ENCODE assay signal across 8 mouse cellular contexts in genomic region chr19:5810103-5810839, GRCm38 (mm10). TPM values are rescaled to one million over a fixed set of nuclear protein-coding genes. Genes with fewer than 3 reads are reported as not detected.
DNase-seq lines count a peak whose midpoint lies in the region; ATAC-seq and TF ChIP-seq lines count a peak whose summit lies in the region.

No protein-coding gene starts in this region.

- H3K27me3 ChIP-seq in embryonic facial prominence, embryonic 11.5 days (ENCODE audit: control insufficient read depth, insufficient read depth, low read length) = no peaks in the 10 kb centered on the region
- no peaks in the 10 kb centered on the region for H3K27me3 ChIP-seq in hindbrain, embryonic 11.5 days (ENCODE audit: control insufficient read depth, insufficient read depth, low read length)
- H3K27me3 ChIP-seq in limb, embryonic 12.5 days = no peaks in the 10 kb centered on the region
- H3K27me3 ChIP-seq in midbrain, embryonic 14.5 days (ENCODE audit: control insufficient read depth, insufficient read depth, low read length) = no peaks in the 10 kb centered on the region

- TF ChIP-seq CTCF in left cerebral cortex, adult 2 months (IDR thresholded peaks at IDR 0.05) = no peak

- H3K27ac ChIP-seq in left cerebral cortex, adult 2 months = peak overlapping the region; percentile 99
- peak overlapping the region; percentile 25; the same call in 1 of the 2 replicates for H3K27ac ChIP-seq in embryonic facial prominence, embryonic 11.5 days (replicated peaks; ENCODE audit: low read depth, low read length)
- H3K27ac ChIP-seq in hindbrain, embryonic 11.5 days (ENCODE audit: low read depth, low read length) = peak overlapping the region; percentile 58
- peak overlapping the region; percentile 85 for H3K27ac ChIP-seq in limb, embryonic 12.5 days
- peak overlapping the region; percentile 92 for H3K27ac ChIP-seq in midbrain, embryonic 14.5 days (replicated peaks; ENCODE audit: low read depth, low read length)

- H3K9me3 ChIP-seq in embryonic facial prominence, embryonic 11.5 days (replicated peaks; ENCODE audit: control insufficient read depth, low read length) = no peaks in the 10 kb centered on the region
- no peaks in the 10 kb centered on the region for H3K9me3 ChIP-seq in hindbrain, embryonic 11.5 days (ENCODE audit: control insufficient read depth, low read length)
- no peaks in the 10 kb centered on the region for H3K9me3 ChIP-seq in limb, embryonic 12.5 days
- no peaks in the 10 kb centered on the region for H3K9me3 ChIP-seq in midbrain, embryonic 14.5 days (ENCODE audit: control insufficient read depth, low read length)

- H3K36me3 ChIP-seq in embryonic facial prominence, embryonic 11.5 days (replicated peaks; ENCODE audit: control insufficient read depth, insufficient read depth, low read depth, low read length) = no peaks in the 10 kb centered on the region
- no peaks in the 10 kb centered on the region for H3K36me3 ChIP-seq in hindbrain, embryonic 11.5 days (ENCODE audit: control insufficient read depth, insufficient read depth, low read length)
- no peaks in the 10 kb centered on the region for H3K36me3 ChIP-seq in limb, embryonic 12.5 days
- no peaks in the 10 kb centered on the region for H3K36me3 ChIP-seq in midbrain, embryonic 14.5 days (ENCODE audit: control insufficient read depth, insufficient read depth, low read length)

- DNase-seq in left cerebral cortex, adult 2 months (ENCODE audit: extremely low spot score in 1 of 2, low spot score in 2 of 2) = peak; percentile 36 to 69
- no peak for DNase-seq in left cerebral cortex, postnatal 4 days
- DNase-seq in embryonic facial prominence, embryonic 11.5 days (ENCODE audit: low spot score) = no peak
- DNase-seq in hindbrain, embryonic 11.5 days (ENCODE audit: low spot score) = peak; percentile 28
- DNase-seq in midbrain, embryonic 14.5 days = peak; percentile 32
- DNase-seq in thymus, postnatal 0 days (ENCODE audit: low spot score) = no peak

- no peak overlapping the region for H3K4me3 ChIP-seq in left cerebral cortex, adult 2 months
- no peak overlapping the region for H3K4me3 ChIP-seq in embryonic facial prominence, embryonic 11.5 days (ENCODE audit: low read depth, low read length)
- H3K4me3 ChIP-seq in hindbrain, embryonic 11.5 days (ENCODE audit: low read depth, low read length) = no peak overlapping the region
- no peak overlapping the region for H3K4me3 ChIP-seq in limb, embryonic 12.5 days (replicated peaks)
- H3K4me3 ChIP-seq in midbrain, embryonic 14.5 days (replicated peaks; ENCODE audit: low read depth, low read length) = no peak overlapping the region

- H3K9ac ChIP-seq in embryonic facial prominence, embryonic 11.5 days (replicated peaks; ENCODE audit: low read length) = peak overlapping the region; percentile 15
- H3K9ac ChIP-seq in hindbrain, embryonic 11.5 days (ENCODE audit: low read depth, low read length) = no peak overlapping the region
- peak overlapping the region; percentile 24; the same call in 1 of the 2 replicates for H3K9ac ChIP-seq in limb, embryonic 12.5 days (replicated peaks)
- no peak overlapping the region for H3K9ac ChIP-seq in midbrain, embryonic 14.5 days (replicated peaks; ENCODE audit: low read length)

- no peak for ATAC-seq in embryonic facial prominence, embryonic 11.5 days (replicated peaks; ENCODE audit: insufficient number of reproducible peaks, low FRiP score, low TSS enrichment, low read depth)
- no peak for ATAC-seq in hindbrain, embryonic 11.5 days (ENCODE audit: low FRiP score)
- 0 out of 2 replicates have a peak, but pooled peaks have one; percentile 28 for ATAC-seq in limb, embryonic 12.5 days (ENCODE audit: insufficient number of reproducible peaks, insufficient read depth, low FRiP score, low TSS enrichment, low read depth)
- ATAC-seq in midbrain, embryonic 14.5 days (ENCODE audit: low FRiP score, low TSS enrichment) = no peak
- no peak for ATAC-seq in erythroid progenitor cell, adult 5-6 weeks (replicated peaks; ENCODE audit: low FRiP score, poor library complexity, severe bottlenecking)

- WGBS in embryonic facial prominence, embryonic 11.5 days = 29% methylated on average over 11 of the region's 11 CpGs
- 49% methylated on average over 11 of the region's 11 CpGs for WGBS in hindbrain, embryonic 11.5 days
- WGBS in limb, embryonic 12.5 days = 32% methylated on average over 11 of the region's 11 CpGs
- 57% methylated on average over 11 of the region's 11 CpGs for WGBS in midbrain, embryonic 14.5 days

- peaks cover 10% of the 10 kb centered on the region for H3K4me1 ChIP-seq in embryonic facial prominence, embryonic 11.5 days (ENCODE audit: control insufficient read depth, insufficient read depth, low read length)
- peaks cover 23% of the 10 kb centered on the region for H3K4me1 ChIP-seq in hindbrain, embryonic 11.5 days (replicated peaks; ENCODE audit: control insufficient read depth, insufficient read depth, low read length)
- H3K4me1 ChIP-seq in limb, embryonic 12.5 days (replicated peaks) = peaks cover 63% of the 10 kb centered on the region
- peaks cover 48% of the 10 kb centered on the region for H3K4me1 ChIP-seq in midbrain, embryonic 14.5 days (ENCODE audit: control insufficient read depth, insufficient read depth, low read length)

- intact Hi-C loops in left cerebral cortex, adult 2 months (cut with DNase I) = no loop called here
- intact Hi-C loops in left cerebral cortex, postnatal 4 days (cut with DNase I) = no loop called here

- H3K4me2 ChIP-seq in embryonic facial prominence, embryonic 11.5 days (ENCODE audit: low read depth, low read length) = no peak overlapping the region
- no peak overlapping the region for H3K4me2 ChIP-seq in hindbrain, embryonic 11.5 days (replicated peaks; ENCODE audit: low read depth, low read length)
- peak overlapping the region; percentile 10; the same call in 1 of the 2 replicates for H3K4me2 ChIP-seq in limb, embryonic 12.5 days
- no peak overlapping the region for H3K4me2 ChIP-seq in midbrain, embryonic 14.5 days (ENCODE audit: low read length)

RNA-seq across cellular contexts. Expression of gene Scyl1, which starts 39.1 kb away (rescaled TPM):
- 10 to 100 TPM; 92.0 to 98.0 TPM for total RNA-seq in left cerebral cortex, adult 2 months (2021)
- total RNA-seq in left cerebral cortex, postnatal 4 days (2021) = 10 to 100 TPM; 81.7 to 81.8 TPM
- 53.9 and 55.0 TPM in 2 replicates for polyA plus RNA-seq in embryonic facial prominence, embryonic 11.5 days (2014; fragmentation: Nextera tagmentation; extraction: Ambion mirVana)
- 47.2 and 55.7 TPM in 2 replicates for polyA plus RNA-seq in hindbrain, embryonic 11.5 days (2014; fragmentation: Nextera tagmentation; extraction: Ambion mirVana)
- polyA plus RNA-seq in limb, embryonic 12.5 days (2016; fragmentation: Nextera tagmentation; extraction: Ambion mirVana) = 74.9 and 78.0 TPM in 2 replicates
- polyA plus RNA-seq in midbrain, embryonic 14.5 days (2014; fragmentation: Nextera tagmentation; extraction: Ambion mirVana) = 73.5 and 78.2 TPM in 2 replicates
- 18.4 and 24.1 TPM in 2 replicates for total RNA-seq in erythroid progenitor cell, adult 5-6 weeks (2015; ENCODE audit: low replicate concordance)
- total RNA-seq in erythroid progenitor cell, adult 5-6 weeks (2017; ENCODE audit: low replicate concordance) = 17.2 and 17.3 TPM in 2 replicates
- 38.0 and 40.9 TPM in 2 replicates for polyA plus RNA-seq in thymus, postnatal 0 days (2015; fragmentation: Nextera tagmentation; extraction: Ambion mirVana)

Comparison
In these comparisons a context has a peak if more than half of its experiments do, and no peak if none do; other contexts are left out.
1. DNase-seq: peak in left cerebral cortex, adult 2 months (2 of 2), hindbrain, embryonic 11.5 days (single experiment) and midbrain, embryonic 14.5 days (single experiment); none in left cerebral cortex, postnatal 4 days (single experiment), embryonic facial prominence, embryonic 11.5 days (single experiment) and thymus, postnatal 0 days (single experiment).
2. H3K27ac ChIP-seq: peak in every context shown above with its lines; median percentile 99 in left cerebral cortex, adult 2 months; 92 in midbrain, embryonic 14.5 days; 85 in limb, embryonic 12.5 days; 58 in hindbrain, embryonic 11.5 days; 25 in embryonic facial prominence, embryonic 11.5 days.
3. H3K9ac ChIP-seq: peak in embryonic facial prominence, embryonic 11.5 days (single experiment) and limb, embryonic 12.5 days (single experiment); none in hindbrain, embryonic 11.5 days (single experiment) and midbrain, embryonic 14.5 days (single experiment).